Mouse (Mus musculus) heart, postnatal 4 days (tissue): ENCODE results near the gene Mrpl18. TPM values are rescaled to one million over a fixed set of nuclear protein-coding genes. Genes with fewer than 3 reads are reported as not detected.
"Not testable (repeated sequence)": the region's sequence is repeated elsewhere in the genome, so short reads cannot be mapped to it uniquely, and the experiment has no call there.

Experiments used
- DNase-seq: peaks from one replicate; pipeline ENCODE4 v3.0.0; 2021
- total RNA-seq, 2 experiments: library from RNA; stranded (reverse); gene quantifications; 2 replicates each; pipeline ENCODE4 v1.2.3; 2021

Mrpl18 gene
- total RNA-seq, 2 experiments from 2014 or later, result 162 to 168 TPM

- DNase-seq, result no peak
These were observed 6.5 kb downstream of the Mrpl18 start, which contains the start of gene Pnldc1 for GRCm38 (mm10) chr17:12909361-12910280. Gene Pnldc1 (minus strand): TSS chr17:12910230.

- no peak for DNase-seq
These were observed 9.7 kb downstream of the Mrpl18 start for GRCm38 (mm10) chr17:12906436-12906835.

- no peak for DNase-seq
These were observed 10.3 kb downstream of the Mrpl18 start for GRCm38 (mm10) chr17:12905810-12906209.

GRCm38 (mm10) chr17:12904349-12904748 lies 11.8 kb downstream of the Mrpl18 start:
- DNase-seq, result no peak

- DNase-seq, result no peak
These were observed 12.5 kb downstream of the Mrpl18 start for GRCm38 (mm10) chr17:12903372-12904333.

GRCm38 (mm10) chr17:12902291-12902690 lies 13.9 kb downstream of the Mrpl18 start:
- no peak for DNase-seq

- not testable (repeated sequence) for DNase-seq
These were observed 17.5 kb downstream of the Mrpl18 start for GRCm38 (mm10) chr17:12898607-12899006.

GRCm38 (mm10) chr17:12897674-12898073 lies 18.5 kb downstream of the Mrpl18 start:
- DNase-seq, result no peak

GRCm38 (mm10) chr17:12892033-12892432 lies 24.1 kb downstream of the Mrpl18 start:
- no peak for DNase-seq

GRCm38 (mm10) chr17:12891054-12891453 lies 25.1 kb downstream of the Mrpl18 start:
- DNase-seq, result no peak

- peak; percentile 66 for DNase-seq
These were observed 28.9 kb downstream of the Mrpl18 start for GRCm38 (mm10) chr17:12887021-12887775.

GRCm38 (mm10) chr17:12886620-12887019 lies 29.5 kb downstream of the Mrpl18 start:
- DNase-seq, result no peak

GRCm38 (mm10) chr17:12881216-12881615 lies 34.9 kb downstream of the Mrpl18 start:
- DNase-seq, result no peak

- DNase-seq, result peak; percentile 89
These were observed 36.0 kb downstream of the Mrpl18 start for GRCm38 (mm10) chr17:12880178-12880577.

- no peak for DNase-seq
These were observed 40.4 kb downstream of the Mrpl18 start, which contains the start of gene Mrgprh for GRCm38 (mm10) chr17:12875734-12876133. Gene Mrgprh (plus strand): TSS chr17:12876034.

GRCm38 (mm10) chr17:12872275-12873028 lies 43.7 kb downstream of the Mrpl18 start:
- DNase-seq, result no peak

- no peak for DNase-seq
These were observed 47.5 kb downstream of the Mrpl18 start for GRCm38 (mm10) chr17:12868640-12869039.

GRCm38 (mm10) chr17:12868043-12868442 lies 48.1 kb downstream of the Mrpl18 start, which contains the start of gene Mas1:
Gene Mas1 (minus strand): TSS chr17:12868143.
- no peak for DNase-seq

GRCm38 (mm10) chr17:12866853-12867252 lies 49.3 kb downstream of the Mrpl18 start:
- DNase-seq, result peak; percentile 33

GRCm38 (mm10) chr17:12865407-12865806 lies 50.7 kb downstream of the Mrpl18 start:
- no peak for DNase-seq

- no peak for DNase-seq
These were observed 52.0 kb downstream of the Mrpl18 start for GRCm38 (mm10) chr17:12864111-12864510.
